Mouse (Mus musculus) liver (tissue): ENCODE results near the gene Olfr1416.

Source experiments
- DNase-seq: peaks from one replicate; pipeline ENCODE4 v3.0.0-alpha.2; 2020; ENCODE audit warnings: mixed read lengths

The Olfr1416 gene

DNA sequence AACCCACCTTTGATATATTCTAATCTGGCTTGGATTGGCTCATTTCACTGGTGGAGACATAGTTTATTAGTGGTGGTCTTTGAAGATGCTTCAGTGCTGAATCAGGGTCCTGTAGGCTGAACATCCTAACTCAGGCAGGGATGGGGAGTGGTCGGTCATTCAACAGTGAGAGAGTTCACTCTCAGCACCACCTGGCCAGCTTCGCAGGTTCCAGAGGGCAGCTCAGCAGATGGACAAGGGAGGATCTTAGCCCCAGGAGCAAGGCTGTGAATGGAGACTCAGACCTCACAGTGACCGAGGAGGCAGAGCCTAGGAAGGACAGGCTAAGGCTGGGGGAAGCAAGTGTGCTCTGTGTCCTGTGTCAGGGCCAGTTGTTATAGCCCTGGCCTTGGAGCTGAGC, 53.5 kb downstream of the Olfr1416 start:
- no peak for DNase-seq

DNA sequence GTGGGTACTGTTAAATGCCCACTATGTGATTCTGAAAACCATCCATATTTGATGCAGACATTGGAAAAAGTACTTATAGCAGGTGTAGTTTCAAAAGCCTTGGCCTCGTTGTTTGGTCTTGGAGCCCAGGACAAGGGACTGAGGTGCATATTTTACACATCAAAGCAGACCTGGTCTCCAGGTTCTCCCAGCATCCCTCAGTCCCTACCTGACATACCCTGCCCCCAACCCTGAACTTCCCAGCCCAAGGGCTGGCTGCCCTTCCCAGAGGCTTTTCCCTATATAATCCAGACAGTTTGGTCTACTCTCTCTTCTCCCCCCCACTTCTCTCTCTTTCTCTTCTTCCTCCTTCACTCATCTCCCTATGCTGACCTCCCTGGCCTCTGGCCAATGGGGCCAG, 53.9 kb downstream of the Olfr1416 start:
- no peak for DNase-seq
